Mouse (Mus musculus) hindbrain, embryonic 13.5 days (tissue): ENCODE measurements around the gene Sugp2. TPM values are rescaled to one million over a fixed set of nuclear protein-coding genes. Genes with fewer than 3 reads are reported as not detected.

ENCODE experiments used
- ATAC-seq: fragments of 200-750 bp; cut with Nextera tagmentation; 2 replicates; pipeline ENCODE4 v1.8.0; 2017; ENCODE audit warnings: moderate TSS enrichment; ENCODE audit not compliant: low FRiP score
- H3K27ac ChIP-seq: fragments of 300-500 bp; sonication (generic); 2 replicates; pipeline ENCODE4 v1.5.1; 2015; ENCODE audit warnings: inconsistent platforms, mild to moderate bottlenecking, moderate library complexity
- H3K27me3 ChIP-seq: fragments of 300-500 bp; sonication (generic); 2 replicates; pipeline ENCODE4 v1.6.1; 2015; ENCODE audit warnings: mild to moderate bottlenecking, inconsistent platforms
- H3K36me3 ChIP-seq: fragments of 300-500 bp; sonication (generic); 2 replicates; pipeline ENCODE4 v1.6.1; 2015; ENCODE audit warnings: mild to moderate bottlenecking, inconsistent platforms
- H3K4me1 ChIP-seq: fragments of 300-500 bp; sonication (generic); replicated peaks from 2 replicates; pipeline ENCODE4 v1.6.1; 2015; ENCODE audit warnings: inconsistent platforms
- H3K4me2 ChIP-seq: fragments of 300-500 bp; sonication (generic); 2 replicates; pipeline ENCODE4 v1.6.1; 2015; ENCODE audit warnings: inconsistent platforms, mild to moderate bottlenecking, moderate library complexity
- H3K4me3 ChIP-seq: fragments of 300-500 bp; sonication (generic); 2 replicates; pipeline ENCODE4 v1.5.1; 2015; ENCODE audit warnings: mild to moderate bottlenecking, inconsistent platforms
- H3K9ac ChIP-seq: fragments of 300-500 bp; sonication (generic); 2 replicates; pipeline ENCODE4 v1.6.1; 2015; ENCODE audit warnings: mild to moderate bottlenecking, inconsistent platforms
- H3K9me3 ChIP-seq: fragments of 300-500 bp; sonication (generic); 2 replicates; pipeline ENCODE4 v1.6.1; 2016; ENCODE audit warnings: inconsistent platforms
- WGBS: fragments of 180-500 bp; shearing (Covaris S2); methylation state at CpG from one replicate; pipeline ENCODE4 v1.1.7; 2015; 5-methylcytosine and 5-hydroxymethylcytosine counted together
- polyA plus RNA-seq: library from polyadenylated mRNA; unstranded; fragments of >200 nt; fragmentation: Nextera tagmentation; extraction: Ambion mirVana; gene quantifications from 2 replicates; pipeline ENCODE4 v1.2.1, GENCODE M21; 2015

The Sugp2 gene
- polyA plus RNA-seq, 1 experiment from 2014 or later = 72.1 TPM

GRCm38 (mm10) chr8:70223341-70223740 lies 10.7 kb upstream of the Sugp2 start:
- Histone ChIP-seq H3K4me1 (peaks cover 14% of the 10 kb centered on the region), H3K4me3 (no peak overlapping the region), H3K9ac (no peak overlapping the region), H3K36me3 (peaks cover 72% of the 10 kb centered on the region), H3K4me2 (no peak overlapping the region), H3K9me3 (no peaks in the 10 kb centered on the region), H3K27ac (no peak overlapping the region), H3K27me3 (0 out of 2 replicates have a peak, but pooled peaks cover 4% of the 10 kb centered on the region)
- no peak for ATAC-seq
- 53% methylated on average over 6 of the region's 6 CpGs for WGBS

GRCm38 (mm10) chr8:70227997-70228396 lies 6.0 kb upstream of the Sugp2 start:
- peaks cover 19% of the 10 kb centered on the region; the same call in 1 of the 2 replicates for H3K4me1 ChIP-seq
- H3K9ac ChIP-seq = no peak overlapping the region
- ATAC-seq = no peak
- H3K27me3 ChIP-seq = no peaks in the 10 kb centered on the region
- H3K9me3 ChIP-seq = no peaks in the 10 kb centered on the region
- no peak overlapping the region for H3K4me3 ChIP-seq
- WGBS = 26% methylated on average over 4 of the region's 4 CpGs
- peaks cover 71% of the 10 kb centered on the region for H3K36me3 ChIP-seq
- H3K4me2 ChIP-seq = no peak overlapping the region
- H3K27ac ChIP-seq = peak overlapping the region; percentile 36; the same call in 1 of the 2 replicates

GRCm38 (mm10) chr8:70230837-70231236 lies 3.2 kb upstream of the Sugp2 start:
- no peaks in the 10 kb centered on the region for H3K9me3 ChIP-seq
- H3K27me3 ChIP-seq = no peaks in the 10 kb centered on the region
- no peak overlapping the region for H3K4me2 ChIP-seq
- no peak overlapping the region for H3K27ac ChIP-seq
- H3K36me3 ChIP-seq = peaks cover 42% of the 10 kb centered on the region
- H3K4me3 ChIP-seq = no peak overlapping the region
- peaks cover 37% of the 10 kb centered on the region for H3K4me1 ChIP-seq
- H3K9ac ChIP-seq = no peak overlapping the region
- no peak for ATAC-seq
- 92% methylated on average over 9 of the region's 9 CpGs for WGBS

- H3K4me3 ChIP-seq = peak overlapping the region; percentile 83
Measured at GRCm38 (mm10) chr8:70233606-70234005, 420 bp upstream of the Sugp2 start.

GRCm38 (mm10) chr8:70234781-70235128 lies 729 bp downstream of the Sugp2 start:
- Histone ChIP-seq H3K27me3 (no peaks in the 10 kb centered on the region), H3K9me3 (no peaks in the 10 kb centered on the region), H3K4me1 (peaks cover 51% of the 10 kb centered on the region), H3K9ac (peak overlapping the region; percentile 91), H3K4me2 (peak overlapping the region; percentile 83), H3K36me3 (peaks cover 46% of the 10 kb centered on the region), H3K27ac (peak overlapping the region; percentile 96), H3K4me3 (peak overlapping the region; percentile 83)
- ATAC-seq = no peak; the same call in 1 of the 2 replicates
- WGBS = 0% methylated on average over 15 of the region's 15 CpGs

More at GRCm38 (mm10) chr8:70233606-70234005, 420 bp upstream of the Sugp2 start:
- Histone ChIP-seq H3K4me1 (peaks cover 50% of the 10 kb centered on the region), H3K4me2 (peak overlapping the region; percentile 83), H3K9ac (peak overlapping the region; percentile 91), H3K9me3 (no peaks in the 10 kb centered on the region), H3K36me3 (peaks cover 48% of the 10 kb centered on the region), H3K27me3 (no peaks in the 10 kb centered on the region), H3K27ac (peak overlapping the region; percentile 96)
- peak; percentile 43 for ATAC-seq
- 5% methylated on average over 13 of the region's 13 CpGs for WGBS

GRCm38 (mm10) chr8:70237842-70238241 lies 3.8 kb downstream of the Sugp2 start:
- 91% methylated on average over 2 of the region's 2 CpGs for WGBS
- H3K27ac ChIP-seq = no peak overlapping the region
- no peak overlapping the region for H3K9ac ChIP-seq
- H3K36me3 ChIP-seq = peaks cover 63% of the 10 kb centered on the region
- H3K27me3 ChIP-seq = no peaks in the 10 kb centered on the region
- H3K4me2 ChIP-seq = no peak overlapping the region
- ATAC-seq = no peak
- no peak overlapping the region for H3K4me3 ChIP-seq
- no peaks in the 10 kb centered on the region for H3K9me3 ChIP-seq
- peaks cover 43% of the 10 kb centered on the region for H3K4me1 ChIP-seq

GRCm38 (mm10) chr8:70240642-70241041 lies 6.6 kb downstream of the Sugp2 start:
- no peak overlapping the region for H3K27ac ChIP-seq
- H3K27me3 ChIP-seq = no peaks in the 10 kb centered on the region
- H3K4me3 ChIP-seq = no peak overlapping the region
- no peak overlapping the region for H3K4me2 ChIP-seq
- peaks cover 40% of the 10 kb centered on the region for H3K4me1 ChIP-seq
- ATAC-seq = no peak
- H3K9me3 ChIP-seq = no peaks in the 10 kb centered on the region
- H3K9ac ChIP-seq = no peak overlapping the region
- 87% methylated on average over 5 of the region's 5 CpGs for WGBS
- peaks cover 86% of the 10 kb centered on the region for H3K36me3 ChIP-seq

- WGBS = 91% methylated on average over 6 of the region's 6 CpGs
- no peaks in the 10 kb centered on the region for H3K9me3 ChIP-seq
- no peak overlapping the region for H3K4me2 ChIP-seq
- peaks cover 93% of the 10 kb centered on the region for H3K36me3 ChIP-seq
- no peak for ATAC-seq
- no peak overlapping the region for H3K4me3 ChIP-seq
- H3K9ac ChIP-seq = no peak overlapping the region
- no peaks in the 10 kb centered on the region for H3K27me3 ChIP-seq
- peaks cover 23% of the 10 kb centered on the region for H3K4me1 ChIP-seq
- H3K27ac ChIP-seq = no peak overlapping the region
Measured at GRCm38 (mm10) chr8:70246622-70247021, 12.6 kb downstream of the Sugp2 start.

GRCm38 (mm10) chr8:70247841-70248240 lies 13.8 kb downstream of the Sugp2 start:
- ATAC-seq = no peak

GRCm38 (mm10) chr8:70254628-70255027 lies 20.6 kb downstream of the Sugp2 start:
- ATAC-seq = no peak
- Histone ChIP-seq H3K27me3 (no peaks in the 10 kb centered on the region), H3K4me2 (no peak overlapping the region)

More at GRCm38 (mm10) chr8:70247841-70248240, 13.8 kb downstream of the Sugp2 start:
- Histone ChIP-seq H3K4me2 (no peak overlapping the region), H3K36me3 (peaks cover 93% of the 10 kb centered on the region), H3K4me3 (no peak overlapping the region), H3K4me1 (peaks cover 23% of the 10 kb centered on the region), H3K27ac (no peak overlapping the region), H3K9ac (peak overlapping the region; percentile 35; the same call in 1 of the 2 replicates), H3K9me3 (no peaks in the 10 kb centered on the region), H3K27me3 (no peaks in the 10 kb centered on the region)
- WGBS = 94% methylated on average over 3 of the region's 3 CpGs

GRCm38 (mm10) chr8:70257456-70257855 lies 23.4 kb downstream of the Sugp2 start:
- no peak overlapping the region for H3K4me3 ChIP-seq
- peaks cover 100% of the 10 kb centered on the region for H3K36me3 ChIP-seq
- no peak overlapping the region for H3K9ac ChIP-seq
- no peaks in the 10 kb centered on the region for H3K9me3 ChIP-seq
- no peaks in the 10 kb centered on the region for H3K4me1 ChIP-seq
- no peak for ATAC-seq
- no peak overlapping the region for H3K4me2 ChIP-seq
- WGBS = 93% methylated on average over 3 of the region's 3 CpGs
- no peaks in the 10 kb centered on the region for H3K27me3 ChIP-seq
- no peak overlapping the region for H3K27ac ChIP-seq

More at GRCm38 (mm10) chr8:70254628-70255027, 20.6 kb downstream of the Sugp2 start:
- peaks cover 100% of the 10 kb centered on the region for H3K36me3 ChIP-seq
- H3K9me3 ChIP-seq = no peaks in the 10 kb centered on the region
- no peak overlapping the region for H3K4me3 ChIP-seq
- H3K4me1 ChIP-seq = no peaks in the 10 kb centered on the region
- 82% methylated on average over 1 of the region's 1 CpGs for WGBS
- no peak overlapping the region for H3K27ac ChIP-seq
- no peak overlapping the region for H3K9ac ChIP-seq

- peaks cover 100% of the 10 kb centered on the region for H3K36me3 ChIP-seq
- no peaks in the 10 kb centered on the region for H3K9me3 ChIP-seq
- no peaks in the 10 kb centered on the region for H3K4me1 ChIP-seq
- H3K9ac ChIP-seq = no peak overlapping the region; the same call in 1 of the 2 replicates
- no peak overlapping the region for H3K4me3 ChIP-seq
- H3K4me2 ChIP-seq = no peak overlapping the region
- WGBS = 92% methylated on average over 5 of the region's 5 CpGs
- H3K27ac ChIP-seq = no peak overlapping the region
- H3K27me3 ChIP-seq = no peaks in the 10 kb centered on the region
- no peak for ATAC-seq
Measured at GRCm38 (mm10) chr8:70258600-70258999, 24.6 kb downstream of the Sugp2 start.

- WGBS = 93% methylated on average over 2 of the region's 2 CpGs
- no peak overlapping the region for H3K4me3 ChIP-seq
- H3K9me3 ChIP-seq = no peaks in the 10 kb centered on the region
- no peaks in the 10 kb centered on the region for H3K27me3 ChIP-seq
- no peak for ATAC-seq
- H3K27ac ChIP-seq = no peak overlapping the region
- H3K4me1 ChIP-seq = no peaks in the 10 kb centered on the region
- H3K9ac ChIP-seq = no peak overlapping the region
- H3K4me2 ChIP-seq = no peak overlapping the region
- peaks cover 100% of the 10 kb centered on the region for H3K36me3 ChIP-seq
Measured at GRCm38 (mm10) chr8:70259043-70259442, 25.0 kb downstream of the Sugp2 start.
